Mouse (Mus musculus) adrenal gland, adult 8-10 months (tissue): ENCODE measurements around the gene Lrrtm3. TPM values are rescaled to one million over a fixed set of nuclear protein-coding genes. Genes with fewer than 3 reads are reported as not detected.

Source experiments
- DNase-seq: peaks from one replicate; pipeline ENCODE4 v3.0.0; 2022
- total RNA-seq, 4 experiments: library from RNA; stranded (reverse); gene quantifications; 2 replicates each; pipeline ENCODE4 v1.2.4; 2022

Gene Lrrtm3
- total RNA-seq, 4 experiments from 2014 or later, result 0.58 to 0.65 (median 0.62) TPM

DNA sequence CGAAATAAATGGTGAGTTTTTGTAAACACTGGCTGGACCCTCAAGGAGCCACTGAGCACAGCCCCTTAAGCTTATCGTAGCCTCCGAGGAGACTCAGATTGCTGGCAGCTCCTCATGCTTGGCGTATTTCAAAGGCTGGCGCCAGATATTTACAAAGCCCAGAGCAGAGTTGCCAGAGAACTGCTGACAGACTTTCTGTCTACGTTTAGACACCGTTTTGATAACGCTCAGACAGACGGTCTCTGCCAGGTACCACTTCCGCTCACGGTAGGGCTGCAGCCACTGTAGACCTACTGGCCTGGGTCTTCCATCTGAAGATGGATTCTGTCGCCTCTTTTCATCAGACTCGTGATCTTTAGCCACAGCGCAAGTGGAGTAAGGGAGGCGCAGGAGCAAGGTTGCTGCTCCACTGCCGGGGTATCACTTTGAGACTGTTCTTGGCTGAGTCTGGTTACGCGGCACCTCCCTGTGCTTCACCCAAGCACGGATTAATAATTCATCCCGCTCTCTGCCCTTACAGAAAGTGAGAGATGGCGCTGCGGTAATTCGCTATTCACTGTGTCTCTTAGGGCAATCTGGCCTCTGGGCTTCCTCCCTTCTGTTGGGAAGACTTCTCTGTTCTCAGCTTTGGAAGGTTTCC lies 203.5 kb downstream of the Lrrtm3 start:
- DNase-seq, result no peak

DNA sequence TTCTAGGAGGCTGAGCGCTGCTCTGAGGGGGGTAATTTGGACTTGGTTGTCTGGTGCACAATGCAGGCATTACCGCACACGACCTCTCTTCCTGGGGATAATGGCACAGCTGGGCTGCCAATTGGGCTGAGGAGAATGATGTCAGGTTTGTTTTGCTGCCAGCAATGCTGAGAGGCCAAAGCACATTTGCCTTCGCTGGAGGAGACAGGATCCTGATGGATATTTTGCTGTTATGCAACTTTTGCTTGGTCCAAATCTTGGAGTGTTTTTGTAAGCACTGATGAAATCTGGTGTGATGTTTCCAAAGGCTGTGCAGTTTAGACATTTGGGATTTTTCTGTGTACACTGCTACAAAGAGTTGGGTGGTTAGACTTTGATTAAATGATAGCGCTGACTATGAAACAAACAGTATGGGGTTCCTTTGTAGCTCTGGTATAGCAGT lies 209.6 kb downstream of the Lrrtm3 start:
- no peak for DNase-seq

Other genes with a start within 250 kb of the Lrrtm3 start
- gene Gm10118, start 162.8 kb downstream of the Lrrtm3 start, total RNA-seq, result not detected